In genomic region chr1:157412454-157413369, GRCm38 (mm10) we compare ENCODE assay signal across 8 mouse cellular contexts. TPM values are rescaled to one million over a fixed set of nuclear protein-coding genes. Genes with fewer than 3 reads are reported as not detected.
DNase-seq lines count a peak whose midpoint lies in the region; ATAC-seq and TF ChIP-seq lines count a peak whose summit lies in the region.

Gene Rasal2 (minus strand): TSS chr1:157412595.

- H3K9me3 ChIP-seq in kidney, embryonic 14.5 days (ENCODE audit: control insufficient read depth, low read length) = no peaks in the 10 kb centered on the region
- no peaks in the 10 kb centered on the region for H3K9me3 ChIP-seq in limb, embryonic 15.5 days

- TF ChIP-seq POLR2A in bone marrow macrophage, adult 2 months (IDR thresholded peaks at IDR 0.05; ENCODE audit: borderline replicate concordance, low read depth, low read length) = no peak
- TF ChIP-seq POLR2A in embryonic fibroblast, embryonic 13.5 days (IDR thresholded peaks at IDR 0.05; ENCODE audit: low read depth, low read length) = peak; percentile 54; the same call in 1 of the 2 replicates

- peak; percentile 98 for ATAC-seq in kidney, embryonic 14.5 days (ENCODE audit: low FRiP score, low TSS enrichment)
- peak; percentile 98 for ATAC-seq in limb, embryonic 15.5 days (ENCODE audit: insufficient number of reproducible peaks, low FRiP score, low TSS enrichment, low read depth)

- H3K9ac ChIP-seq in kidney, embryonic 14.5 days (ENCODE audit: low read depth, low read length) = peak within 1 kb of the TSS; percentile 77
- H3K9ac ChIP-seq in limb, embryonic 15.5 days = peak within 1 kb of the TSS; percentile 62

- peak; percentile 96 for DNase-seq in A20 (ENCODE audit: low read depth, low spot score)
- DNase-seq in heart, adult 9 months (ENCODE audit: low spot score in 2 of 2) = peak; percentile 94 to 95
- peak; percentile 77 to 83 for DNase-seq in monocyte, adult 2 months (ENCODE audit: low read depth in 1 of 2, low spot score in 2 of 2)
- peak; percentile 87 to 89 for DNase-seq in spleen, postnatal 36 days (ENCODE audit: low spot score in 2 of 2)

- H3K36me3 ChIP-seq in kidney, embryonic 14.5 days (ENCODE audit: control insufficient read depth, insufficient read depth, low read length) = no peaks in the 10 kb centered on the region
- H3K36me3 ChIP-seq in limb, embryonic 15.5 days = no peaks in the 10 kb centered on the region

- TF ChIP-seq CTCF in bone marrow macrophage, adult 2 months (IDR thresholded peaks at IDR 0.05; ENCODE audit: low read depth, low read length) = no peak
- TF ChIP-seq CTCF in embryonic fibroblast, embryonic 13.5 days (IDR thresholded peaks at IDR 0.05; ENCODE audit: borderline replicate concordance, insufficient read depth, low read length) = no peak

- peak within 1 kb of the TSS; percentile 45; the same call in 1 of the 2 replicates for H3K27ac ChIP-seq in bone marrow macrophage, adult 2 months (ENCODE audit: insufficient read depth, low read depth, low read length)
- peak within 1 kb of the TSS; percentile 41 for H3K27ac ChIP-seq in embryonic fibroblast, embryonic 13.5 days (ENCODE audit: insufficient read depth, low read length)
- H3K27ac ChIP-seq in kidney, embryonic 14.5 days (ENCODE audit: low read depth, low read length) = peak within 1 kb of the TSS; percentile 92
- H3K27ac ChIP-seq in limb, embryonic 15.5 days = peak within 1 kb of the TSS; percentile 91

- H3K4me1 ChIP-seq in bone marrow macrophage, adult 2 months (ENCODE audit: control insufficient read depth, insufficient read depth, low read length) = peaks cover 13% of the 10 kb centered on the region
- 0 out of 2 replicates have a peak, but pooled peaks cover 5% of the 10 kb centered on the region for H3K4me1 ChIP-seq in embryonic fibroblast, embryonic 13.5 days (ENCODE audit: control insufficient read depth, insufficient read depth, low read length)
- 0 out of 2 replicates have a peak, but pooled peaks cover 5% of the 10 kb centered on the region for H3K4me1 ChIP-seq in kidney, embryonic 14.5 days (ENCODE audit: control insufficient read depth, insufficient read depth, low read length)
- H3K4me1 ChIP-seq in limb, embryonic 15.5 days = no peaks in the 10 kb centered on the region; the same call in 1 of the 2 replicates

- H3K4me3 ChIP-seq in bone marrow macrophage, adult 2 months (ENCODE audit: insufficient read depth, low read length) = peak within 1 kb of the TSS; percentile 86
- H3K4me3 ChIP-seq in embryonic fibroblast, embryonic 13.5 days (ENCODE audit: insufficient read depth, low read length) = peak within 1 kb of the TSS; percentile 95
- peak within 1 kb of the TSS; percentile 92 for H3K4me3 ChIP-seq in kidney, embryonic 14.5 days (ENCODE audit: low read length)
- H3K4me3 ChIP-seq in limb, embryonic 15.5 days = peak within 1 kb of the TSS; percentile 76

- H3K27me3 ChIP-seq in kidney, embryonic 14.5 days (ENCODE audit: control insufficient read depth, insufficient read depth, low read length) = no peaks in the 10 kb centered on the region
- H3K27me3 ChIP-seq in limb, embryonic 15.5 days = no peaks in the 10 kb centered on the region

- under 1% methylated on average over 62 of the region's 62 CpGs for WGBS in kidney, embryonic 14.5 days
- WGBS in limb, embryonic 15.5 days = 1% methylated on average over 62 of the region's 62 CpGs

- H3K4me2 ChIP-seq in kidney, embryonic 14.5 days (replicated peaks; ENCODE audit: low read depth, low read length) = peak within 1 kb of the TSS; percentile 63
- peak within 1 kb of the TSS; percentile 88 for H3K4me2 ChIP-seq in limb, embryonic 15.5 days

RNA-seq across cellular contexts. Expression of gene Rasal2, which starts in this region (rescaled TPM):
- polyA plus RNA-seq in bone marrow macrophage, adult 2 months (2012; ENCODE audit: insufficient read depth, insufficient read length, missing spikeins) = 0.87 and 1.8 TPM in 2 replicates
- 20.1 and 22.6 TPM in 2 replicates for polyA plus RNA-seq in embryonic fibroblast, embryonic 13.5 days (2011; ENCODE audit: insufficient read length, low read depth, missing spikeins)
- polyA plus RNA-seq in kidney, embryonic 14.5 days (2014; fragmentation: Nextera tagmentation; extraction: Ambion mirVana) = 9.3 and 11.3 TPM in 2 replicates
- 12.4 and 12.8 TPM in 2 replicates for polyA plus RNA-seq in limb, embryonic 15.5 days (2015; fragmentation: Nextera tagmentation; extraction: Ambion mirVana)

Comparison
In these comparisons a context has a peak if more than half of its experiments do, and no peak if none do; other contexts are left out.
1. Peak in every context shown above with its lines: DNase-seq, ATAC-seq, H3K4me3 ChIP-seq and H3K27ac ChIP-seq.
2. H3K27ac ChIP-seq: peak in every context shown above with its lines; median percentile 92 in kidney, embryonic 14.5 days; 91 in limb, embryonic 15.5 days; 45 in bone marrow macrophage, adult 2 months; 41 in embryonic fibroblast, embryonic 13.5 days.